Mouse (Mus musculus) heart, postnatal 25 days (tissue): Measurements from ENCODE around the gene 0610012G03Rik. TPM values are rescaled to one million over a fixed set of nuclear protein-coding genes. Genes with fewer than 3 reads are reported as not detected.

ENCODE experiments used
- microRNA-seq: library from miRNA; unstranded; fragments of <30 nt; microRNA quantifications from one replicate; pipeline ENCODE4 v1.2.0, GENCODE M21; 2022
- total RNA-seq, 2 experiments: library from RNA; stranded (reverse); gene quantifications; 2 replicates each; pipeline ENCODE4 v1.2.3; 2021

The 0610012G03Rik gene
- total RNA-seq, 2 experiments from 2014 or later: 81.8 to 82.0 TPM

Small RNAs within 50 kb of the gene (microRNA-seq; reads per million reads assigned to microRNA genes)
- gene Gm26269: not detected

Other genes with a start within 250 kb of the 0610012G03Rik start
- gene Meltf, start 69.7 kb downstream of the 0610012G03Rik start, total RNA-seq: under 1 TPM in 1 of 2 experiments, not detected in 1; 0.10 TPM
- gene Pigz, start 14.6 kb downstream of the 0610012G03Rik start, total RNA-seq: 1 to 10 TPM; 1.7 to 3.3 TPM
- gene Ncbp2, start within 50 bp of the 0610012G03Rik start, total RNA-seq: 10 to 100 TPM; 21.4 to 25.5 TPM
- gene Senp5, start 54.8 kb upstream of the 0610012G03Rik start, total RNA-seq: 10 to 100 TPM; 11.9 to 13.3 TPM
- gene Pak2, start 130.8 kb upstream of the 0610012G03Rik start, total RNA-seq: 10 to 100 TPM; 24.7 to 27.7 TPM
- gene Pigx, start 151.2 kb upstream of the 0610012G03Rik start, total RNA-seq: 10 to 100 TPM; 19.2 to 21.9 TPM
- 10 to 100 TPM in 1 of 2 experiments, 1 to 10 TPM in 1; 8.9 to 10.9 TPM for gene Cep19, start 151.3 kb upstream of the 0610012G03Rik start, total RNA-seq
- 1 to 10 TPM; 5.3 to 5.6 TPM for gene Nrros, start 217.1 kb upstream of the 0610012G03Rik start, total RNA-seq
- not detected for gene Bex6, start 231.3 kb upstream of the 0610012G03Rik start, total RNA-seq